Mouse (Mus musculus) T-helper 2 cell (primary cell): ENCODE results near the gene Pknox2.

Source experiments
- in situ Hi-C: fragments of 300-600 bp; cut with MboI, MseI; formaldehyde crosslinking; loops from one replicate; pipeline ENCODE4 v1.15.1; 2025; ENCODE audit warnings: high pct_unique_total_duplicates

Pknox2 gene

GRCm38 (mm10) chr9:37140464-37141181, 6.6 kb downstream of the Pknox2 start:
- in situ Hi-C loops = no loop called here

DNA sequence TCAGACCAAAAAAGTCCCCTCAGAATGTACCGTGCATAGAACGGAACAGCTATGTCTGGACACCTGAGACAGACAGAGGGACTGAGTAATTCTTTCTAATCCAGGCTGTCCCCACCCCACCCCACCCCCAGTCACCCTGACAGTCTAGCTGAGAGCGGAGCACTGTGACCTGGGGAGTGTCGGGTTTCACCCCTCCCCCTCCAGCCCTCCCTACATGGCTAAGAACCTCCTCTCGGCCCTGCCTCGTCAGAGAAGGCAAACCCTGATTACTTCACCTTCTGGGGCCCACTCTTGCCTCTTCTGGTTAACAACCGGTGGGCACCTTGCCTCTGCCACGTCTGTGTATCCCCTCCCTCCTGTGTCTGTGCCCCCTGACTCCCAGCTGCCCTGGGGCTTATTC, 7.7 kb downstream of the Pknox2 start:
- in situ Hi-C loops = no loop called here

GRCm38 (mm10) chr9:37138883-37139282, 8.3 kb downstream of the Pknox2 start:
- in situ Hi-C loops = no loop called here

GRCm38 (mm10) chr9:37136340-37136739, 10.9 kb downstream of the Pknox2 start:
- in situ Hi-C loops = no loop called here

GRCm38 (mm10) chr9:37133495-37133894, 13.7 kb downstream of the Pknox2 start:
- in situ Hi-C loops = no loop called here

GRCm38 (mm10) chr9:37129046-37129445, 18.2 kb downstream of the Pknox2 start:
- in situ Hi-C loops = loop anchor here (10.0 kb wide), 1 partner anchor 1344 kb away; no protein-coding TSS in a partner anchor

DNA sequence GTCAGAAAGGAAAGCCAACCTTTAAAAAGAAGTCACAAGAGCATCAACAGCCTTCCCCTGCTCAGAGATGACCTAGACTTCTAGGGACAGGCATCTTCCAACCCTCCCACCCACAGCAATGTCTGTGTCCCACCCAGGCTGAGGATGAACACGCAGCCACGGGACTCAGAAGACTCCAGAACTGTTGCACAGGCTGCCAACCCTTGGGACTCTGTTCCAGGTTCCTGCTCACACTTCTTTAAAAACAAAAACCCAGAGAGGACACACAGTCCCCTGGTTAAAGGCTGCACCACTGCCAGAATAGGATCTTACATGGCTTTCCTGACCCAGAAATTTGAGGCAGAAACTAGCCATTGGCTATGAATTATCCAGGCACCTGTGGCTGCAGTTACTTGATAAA, 21.0 kb downstream of the Pknox2 start:
- in situ Hi-C loops = loop anchor here (10.0 kb wide), 1 partner anchor 1341 kb away; no protein-coding TSS in a partner anchor

DNA sequence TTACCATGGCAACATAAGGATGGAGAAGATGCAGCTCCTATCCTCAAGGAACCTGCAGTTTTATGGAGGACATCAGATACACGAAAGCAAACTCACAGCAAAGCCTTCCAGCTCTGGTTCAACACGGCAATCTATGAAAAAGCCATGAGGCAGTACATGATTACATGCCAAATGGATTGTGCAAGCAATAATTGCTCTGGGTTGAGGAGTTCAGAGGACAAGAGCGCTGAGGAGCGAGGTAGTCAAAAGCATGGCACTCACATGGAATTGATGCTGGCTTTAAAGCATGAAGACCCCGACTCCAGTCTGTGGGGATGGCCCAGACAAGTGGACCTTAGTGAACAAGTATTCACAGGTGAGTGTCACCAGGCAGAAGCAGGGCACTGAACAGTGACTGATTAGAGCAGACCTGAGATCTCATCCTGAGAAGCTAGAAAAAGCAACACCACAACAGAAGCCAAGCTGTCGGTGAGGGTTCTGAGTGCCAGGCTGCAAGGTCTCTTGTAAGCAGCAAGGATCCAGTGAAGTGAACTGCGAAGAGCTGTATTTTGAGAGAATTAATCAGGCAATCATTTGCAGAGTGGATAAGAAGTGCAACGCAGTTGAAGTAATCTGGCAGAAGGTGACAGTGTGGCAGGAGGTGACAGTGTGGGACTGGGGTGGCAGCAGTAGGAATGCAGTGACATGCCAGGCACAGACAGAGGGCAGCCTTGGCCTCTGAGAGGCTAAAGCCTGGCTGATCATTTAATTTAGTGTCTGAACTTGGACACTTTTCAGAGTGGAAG, 22.3 kb downstream of the Pknox2 start:
- in situ Hi-C loops = loop anchor here (10.0 to 25.0 kb wide), 2 partner anchors 438 to 1340 kb away; partner anchors contain the start of gene Acrv1

- in situ Hi-C loops = loop anchor here (10.0 to 25.0 kb wide), 2 partner anchors 436 to 1339 kb away; partner anchors contain the start of gene Acrv1
These were observed 23.8 kb downstream of the Pknox2 start for GRCm38 (mm10) chr9:37123384-37123783.

DNA sequence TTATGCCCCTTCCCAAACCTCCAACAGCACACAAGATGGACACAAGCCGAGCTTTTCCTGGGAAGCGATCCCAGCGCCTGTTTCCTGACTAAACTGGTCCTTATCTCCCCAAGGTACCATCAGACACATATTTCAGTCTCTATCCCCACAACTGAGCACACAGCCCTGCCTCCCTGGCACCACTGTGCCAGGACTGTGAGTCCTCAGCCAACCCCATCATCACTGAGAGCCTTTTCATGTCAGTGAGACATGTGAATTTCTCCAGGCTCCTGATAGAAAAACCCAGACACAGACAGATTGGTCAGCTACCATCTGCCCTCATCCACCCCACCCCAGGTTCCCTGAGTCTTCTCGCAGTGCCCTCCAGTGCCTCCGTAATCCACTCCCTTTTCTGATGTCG, 24.2 kb downstream of the Pknox2 start:
- in situ Hi-C loops = loop anchor here (10.0 to 25.0 kb wide), 2 partner anchors 436 to 1338 kb away; partner anchors contain the start of gene Acrv1

- in situ Hi-C loops = loop anchor here (10.0 to 25.0 kb wide), 2 partner anchors 435 to 1338 kb away; partner anchors contain the start of gene Acrv1
These were observed 24.8 kb downstream of the Pknox2 start for GRCm38 (mm10) chr9:37122381-37122780.

- in situ Hi-C loops = loop anchor here (10.0 to 25.0 kb wide), 2 partner anchors 435 to 1337 kb away; partner anchors contain the start of gene Acrv1
These were observed 25.4 kb downstream of the Pknox2 start for GRCm38 (mm10) chr9:37121761-37122331.

DNA sequence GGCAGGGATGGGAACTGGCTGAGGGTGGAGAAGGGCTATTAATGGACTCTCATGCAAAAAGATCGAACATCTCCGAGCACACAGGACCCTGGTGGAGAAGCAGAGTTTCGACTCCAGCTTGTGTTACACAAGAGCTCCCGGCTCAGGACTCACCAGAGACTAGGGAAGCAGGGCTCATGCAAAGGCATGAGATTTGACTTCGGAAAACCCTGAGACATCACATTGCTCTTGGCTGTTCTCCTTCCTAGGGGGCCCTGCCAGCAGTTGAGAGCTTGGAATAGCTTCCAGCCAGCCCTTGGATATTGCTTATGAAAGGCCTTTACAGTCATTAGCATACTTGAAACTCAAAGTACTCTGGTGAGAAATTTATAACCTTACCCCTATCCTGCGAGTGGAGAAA, 26.4 kb downstream of the Pknox2 start:
- in situ Hi-C loops = loop anchor here (10.0 to 25.0 kb wide), 2 partner anchors 434 to 1336 kb away; partner anchors contain the start of gene Acrv1

GRCm38 (mm10) chr9:37117529-37117928, 29.7 kb downstream of the Pknox2 start:
- in situ Hi-C loops = loop anchor here (25.0 kb wide), 1 partner anchor 430 kb away; the partner anchor contains the start of gene Acrv1

DNA sequence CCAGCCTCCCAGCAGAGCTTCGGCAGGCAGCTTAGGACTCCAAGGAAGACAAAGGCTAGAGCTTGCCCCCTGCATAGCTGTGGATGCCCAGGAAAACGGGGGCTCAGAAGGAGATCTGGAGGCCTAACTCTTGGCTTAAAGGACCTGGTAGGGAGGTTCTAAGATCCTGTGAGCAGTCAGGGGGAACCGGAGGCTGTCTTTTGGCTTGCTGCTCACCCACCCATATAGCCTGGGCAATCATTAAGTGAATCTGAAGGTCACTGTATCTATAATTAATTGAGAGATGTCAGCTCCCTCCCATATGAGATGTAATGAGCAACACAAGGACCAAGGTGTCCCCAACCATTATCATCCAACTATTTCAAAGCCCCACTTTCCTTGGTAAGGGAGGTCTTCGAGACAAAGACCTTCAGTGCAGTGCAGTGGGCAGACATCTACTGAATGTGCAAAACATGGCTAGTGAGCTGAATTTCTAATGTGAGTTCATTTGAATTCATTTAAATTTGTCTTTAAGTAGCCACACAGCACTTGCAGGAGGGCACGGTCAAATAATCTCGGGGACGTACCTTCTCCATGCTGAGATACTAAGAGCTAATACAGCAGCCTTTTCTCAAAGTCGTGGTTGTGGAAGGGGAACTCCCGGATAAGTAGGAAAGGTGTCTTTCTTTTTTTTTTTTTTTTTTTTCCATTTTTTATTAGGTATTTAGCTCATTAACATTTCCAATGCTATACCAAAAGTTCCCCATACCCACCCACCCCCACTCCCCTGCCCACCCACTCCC, 30.4 kb downstream of the Pknox2 start:
- in situ Hi-C loops = loop anchor here (25.0 kb wide), 1 partner anchor 430 kb away; the partner anchor contains the start of gene Acrv1

DNA sequence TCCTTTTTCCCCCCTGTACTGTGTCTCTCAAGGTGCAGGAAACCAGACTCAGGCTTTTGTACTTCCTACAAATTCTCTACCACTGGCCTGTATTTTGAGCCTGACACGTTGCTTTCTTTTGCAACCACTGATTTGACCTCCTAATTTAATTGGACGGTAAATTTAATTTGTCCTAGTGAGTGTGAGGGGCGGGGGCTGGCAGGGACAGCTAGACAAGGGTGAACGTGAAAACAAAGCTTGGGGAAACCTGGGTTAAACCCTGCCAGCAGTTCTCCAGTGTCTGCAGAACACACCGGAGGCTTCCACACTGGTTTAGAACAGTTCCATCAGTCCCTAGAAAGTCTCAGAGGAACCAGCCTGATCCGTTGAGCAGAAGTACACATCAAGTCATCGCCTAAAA, 31.4 kb downstream of the Pknox2 start:
- in situ Hi-C loops = loop anchor here (25.0 kb wide), 1 partner anchor 429 kb away; the partner anchor contains the start of gene Acrv1

DNA sequence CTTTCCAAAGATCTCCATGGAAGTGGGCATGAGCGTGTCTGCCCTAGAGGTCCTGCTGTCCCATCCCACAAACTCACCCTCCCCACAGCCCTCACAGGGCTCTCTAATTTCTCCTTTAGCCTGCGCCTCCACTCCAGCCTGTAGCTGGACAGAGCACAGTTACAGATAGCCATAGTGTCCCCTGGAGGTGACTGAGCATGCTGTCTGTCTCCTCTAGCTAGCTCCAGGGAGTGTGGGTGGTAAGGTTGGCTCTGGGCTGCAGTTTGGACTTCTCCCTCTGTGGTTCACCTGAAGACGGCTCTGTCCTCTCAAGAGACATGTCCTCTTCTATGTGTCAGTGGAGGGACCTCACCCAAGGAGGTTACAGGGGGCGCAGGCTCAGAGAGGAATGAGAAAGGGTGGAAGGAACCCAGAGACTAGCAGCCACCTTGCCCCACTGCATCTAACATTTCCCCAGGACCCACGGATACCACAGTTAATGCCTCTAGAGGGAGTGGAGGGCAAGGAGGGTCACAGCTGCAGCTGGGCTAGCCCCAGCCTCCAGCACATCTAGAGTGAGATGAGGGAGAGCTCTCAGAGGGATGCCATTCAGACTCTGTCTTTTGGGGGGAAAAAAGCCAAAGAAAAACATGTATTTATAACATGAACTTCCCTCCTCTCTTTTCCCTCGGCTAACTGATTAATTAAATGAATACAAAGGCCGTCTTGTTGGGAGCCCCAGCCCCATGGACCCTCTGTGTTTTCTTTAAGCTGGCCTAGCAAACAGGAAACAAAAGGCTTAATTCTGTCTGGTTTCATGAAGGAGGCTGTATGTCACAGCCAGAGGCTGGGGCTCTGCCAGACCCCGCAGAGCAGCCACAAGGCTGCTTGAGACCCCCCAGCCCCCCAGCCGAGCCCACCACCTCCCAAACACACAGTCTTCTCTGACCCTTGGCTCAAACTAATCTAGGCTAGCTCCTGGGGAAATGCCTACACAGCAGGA, 32.6 kb downstream of the Pknox2 start:
- in situ Hi-C loops = loop anchor here (25.0 kb wide), 1 partner anchor 427 kb away; the partner anchor contains the start of gene Acrv1

DNA sequence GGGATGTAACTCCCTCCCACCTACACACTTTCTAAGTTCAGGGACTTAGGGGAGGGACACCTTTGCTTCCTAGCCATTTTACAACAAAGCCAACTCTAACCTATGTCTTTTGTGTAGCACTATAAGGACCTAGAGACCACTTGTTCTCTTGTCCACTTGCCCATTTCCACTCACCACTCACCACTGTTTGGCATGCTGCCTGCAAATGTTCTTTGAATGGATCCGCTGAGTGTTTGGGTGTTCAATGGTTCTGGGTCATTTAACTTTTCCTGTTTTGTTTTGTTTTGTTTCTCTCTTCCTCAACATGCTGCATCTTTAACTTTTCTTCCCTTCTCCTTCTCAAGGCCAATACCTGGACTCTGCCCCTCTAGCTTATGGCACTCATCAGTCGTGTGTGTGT, 39.7 kb downstream of the Pknox2 start:
- in situ Hi-C loops = loop anchor here (25.0 kb wide), 1 partner anchor 420 kb away; the partner anchor contains the start of gene Acrv1

- in situ Hi-C loops = loop anchor here (25.0 kb wide), 1 partner anchor 420 kb away; the partner anchor contains the start of gene Acrv1
These were observed 40.4 kb downstream of the Pknox2 start for GRCm38 (mm10) chr9:37106808-37107207.
